Mouse (Mus musculus) megakaryocyte, adult 5-6 weeks (primary cell): ENCODE measurements around the gene Mknk2. TPM values are rescaled to one million over a fixed set of nuclear protein-coding genes. Genes with fewer than 3 reads are reported as not detected.
"Not testable (repeated sequence)": the region's sequence is repeated elsewhere in the genome, so short reads cannot be mapped to it uniquely, and the experiment has no call there.

ENCODE experiments used
- ATAC-seq: 2 replicates; pipeline ENCODE4 v1.8.0; 2016; ENCODE audit warnings: mild to moderate bottlenecking, inconsistent platforms; ENCODE audit not compliant: poor library complexity, severe bottlenecking
- total RNA-seq, 2 experiments: library from RNA; stranded (forward) in 1 of 2; stranded (reverse) in 1 of 2; fragments of 153-499, 151-499 nt in 1 of 2; fragments of 221-1000, 200-1000 nt in 1 of 2; gene quantifications; 2 replicates each; pipeline versions ENCODE4 v1.2.3 to v1.2.4; 2015 to 2017

The Mknk2 gene
- total RNA-seq, 2 experiments from 2014 or later, result 53.5 to 63.3 TPM

DNA sequence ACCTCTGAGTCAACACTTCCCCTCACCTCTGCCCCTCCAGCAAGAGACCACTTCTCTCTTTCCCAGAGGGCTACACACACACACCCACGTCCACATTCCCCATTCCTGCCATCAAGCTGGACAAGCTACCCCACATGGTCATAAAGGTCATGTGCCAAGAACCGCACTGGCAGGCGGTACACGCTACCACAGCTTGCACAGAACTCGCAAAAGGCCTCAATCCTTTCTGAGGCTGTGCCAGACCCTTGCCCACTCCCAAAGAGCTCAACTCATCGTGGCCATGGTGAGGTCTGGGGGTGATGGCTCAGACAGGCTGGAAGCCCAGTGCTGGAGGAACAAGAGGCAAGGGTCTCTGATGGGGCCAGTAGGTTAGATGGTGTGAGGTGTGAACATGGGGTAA lies 23.0 kb downstream of the Mknk2 start:
- ATAC-seq, result no peak

DNA sequence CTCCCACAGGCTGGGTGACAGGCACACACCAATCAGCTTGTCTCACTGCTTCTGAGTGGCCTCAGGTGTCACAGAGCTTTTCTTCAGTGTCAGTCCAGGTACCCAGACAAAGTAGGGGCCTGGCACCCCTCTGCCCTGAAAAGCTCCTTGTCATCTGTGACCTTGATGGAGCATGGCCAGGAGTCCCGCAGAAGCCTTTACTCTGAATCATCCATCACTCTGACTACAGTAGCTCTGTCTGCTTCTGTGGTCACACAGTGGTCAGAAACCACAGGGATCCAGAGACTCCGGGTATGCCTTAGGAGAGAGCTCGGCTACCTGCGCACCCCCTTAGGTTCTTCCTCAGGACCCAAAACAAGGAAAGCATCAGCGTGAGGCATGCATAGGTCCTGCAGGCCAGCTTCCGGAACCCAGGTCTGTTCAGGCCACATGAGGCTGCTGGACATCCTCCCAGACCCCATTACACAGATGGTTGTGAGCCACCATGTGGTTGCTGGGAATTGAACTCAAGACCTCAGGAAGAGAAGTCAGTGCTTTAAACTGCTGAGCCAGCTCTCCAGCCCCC lies 24.7 kb downstream of the Mknk2 start:
- no peak for ATAC-seq

DNA sequence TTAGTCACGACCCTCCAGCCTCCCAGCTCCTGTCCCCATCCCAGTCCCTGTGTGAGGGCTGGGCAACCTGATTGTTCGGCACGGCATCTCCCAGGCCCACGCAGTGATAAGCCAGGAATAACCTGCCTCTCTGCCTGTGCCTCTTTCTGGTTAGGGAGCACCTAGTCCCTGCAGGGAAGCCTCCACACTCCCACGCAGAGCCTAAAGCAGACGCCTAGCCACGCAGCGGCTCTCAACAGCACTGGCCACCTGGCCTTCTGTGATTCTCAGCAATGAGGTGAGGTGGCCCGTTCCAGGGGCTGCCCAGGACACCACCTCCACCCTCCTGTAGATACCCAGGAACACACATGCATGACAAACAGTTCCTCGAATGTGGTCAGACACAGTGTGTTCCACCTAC lies 27.5 kb downstream of the Mknk2 start:
- no peak for ATAC-seq

DNA sequence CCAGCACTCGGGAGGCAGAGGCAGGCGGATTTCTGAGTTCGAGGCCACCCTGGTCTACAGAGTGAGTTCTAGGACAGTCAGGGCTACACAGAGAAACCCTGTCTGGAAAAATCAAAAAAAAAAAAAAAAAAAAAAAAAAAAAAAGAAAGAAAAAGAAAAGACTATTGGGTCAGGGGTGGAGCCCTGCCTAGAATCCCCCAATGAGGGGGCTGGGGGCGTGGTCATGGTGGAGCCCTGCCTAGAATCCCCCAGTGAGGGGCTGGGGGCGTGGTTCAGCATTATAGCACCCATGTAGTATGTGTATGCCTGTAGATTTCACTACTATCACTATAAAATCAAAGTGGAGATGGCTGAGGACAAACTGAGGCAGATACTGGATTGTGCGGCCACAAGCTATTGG lies 28.0 kb downstream of the Mknk2 start:
- ATAC-seq, result not testable (repeated sequence)

DNA sequence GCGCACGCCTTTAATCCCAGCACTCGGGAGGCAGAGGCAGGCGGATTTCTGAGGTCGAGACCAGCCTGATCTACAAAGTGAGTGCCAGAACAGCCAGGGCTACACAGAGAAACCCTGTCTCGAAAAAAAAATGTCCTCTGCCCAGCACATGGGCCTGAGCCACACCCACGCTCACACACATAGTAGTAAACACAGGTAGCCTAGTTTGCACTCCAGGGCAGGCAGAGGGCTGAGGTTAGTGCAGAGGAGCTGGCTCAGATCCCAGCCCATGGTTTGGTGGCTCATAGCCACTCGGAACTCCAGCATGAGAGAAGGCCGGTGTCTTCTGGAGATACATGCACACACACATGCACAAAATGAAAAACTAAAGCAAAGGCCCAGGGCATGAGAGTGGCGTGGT lies 31.0 kb downstream of the Mknk2 start:
- no peak for ATAC-seq

DNA sequence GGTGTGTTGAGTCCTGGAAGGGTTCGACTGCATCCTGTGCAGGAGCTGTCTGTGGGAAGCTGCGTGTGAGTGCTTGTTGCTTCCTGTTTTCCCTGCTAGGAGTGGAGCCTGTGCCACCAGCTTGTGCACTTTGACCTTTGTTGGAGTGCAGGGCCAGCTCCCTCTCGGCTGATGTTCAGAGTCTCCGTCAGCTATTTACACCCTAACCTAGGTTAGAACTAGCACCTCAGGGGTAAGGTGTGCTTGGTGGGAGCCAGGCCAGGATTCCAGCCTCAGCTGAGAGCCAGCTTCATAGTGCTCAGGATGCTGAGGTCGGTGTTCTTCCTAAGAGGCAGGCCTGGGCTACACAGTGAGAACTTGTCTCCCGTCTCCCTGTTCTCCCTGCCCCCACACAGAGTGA lies 42.6 kb downstream of the Mknk2 start:
- no peak for ATAC-seq

DNA sequence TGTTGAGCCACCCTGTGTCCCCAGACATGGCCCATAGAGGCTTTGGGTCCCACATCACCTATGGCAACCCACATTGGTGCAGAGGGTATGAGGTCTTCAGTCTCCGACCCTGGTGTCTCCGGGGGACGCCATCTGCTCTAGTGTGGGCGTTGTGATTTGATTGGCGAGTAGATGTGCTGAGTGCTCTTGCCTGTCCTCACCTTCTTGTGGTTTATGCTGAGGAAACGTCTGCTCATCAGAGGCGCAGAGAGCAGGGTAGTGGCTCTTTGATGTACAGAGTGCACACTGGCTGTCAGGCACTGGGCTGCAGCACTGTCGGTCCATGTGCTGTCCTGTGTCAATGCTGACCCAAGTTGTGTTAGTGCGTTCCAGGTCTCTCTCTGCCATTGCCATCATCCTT lies 49.0 kb downstream of the Mknk2 start:
- peak; percentile 50 for ATAC-seq

DNA sequence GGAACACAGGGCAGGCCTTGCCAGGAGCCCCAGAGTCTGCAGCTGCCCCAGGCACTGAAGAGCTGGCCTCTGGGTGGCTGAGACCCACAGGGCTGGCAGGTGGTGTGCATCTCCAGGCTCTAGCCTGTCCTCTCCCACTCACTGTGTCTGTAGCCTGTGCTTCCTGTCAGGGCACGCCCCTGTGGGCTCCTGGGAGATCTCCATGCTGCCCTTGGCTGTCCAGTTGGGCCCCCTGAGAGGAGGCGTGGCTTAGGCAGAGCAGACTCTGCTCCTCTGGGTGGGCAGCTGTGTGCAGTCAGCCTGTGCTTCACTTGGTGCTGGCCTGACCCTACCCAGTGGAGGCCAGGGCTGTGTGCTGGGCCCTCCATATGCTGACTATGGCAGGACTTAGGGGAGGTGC lies 50.2 kb downstream of the Mknk2 start:
- ATAC-seq, result no peak

DNA sequence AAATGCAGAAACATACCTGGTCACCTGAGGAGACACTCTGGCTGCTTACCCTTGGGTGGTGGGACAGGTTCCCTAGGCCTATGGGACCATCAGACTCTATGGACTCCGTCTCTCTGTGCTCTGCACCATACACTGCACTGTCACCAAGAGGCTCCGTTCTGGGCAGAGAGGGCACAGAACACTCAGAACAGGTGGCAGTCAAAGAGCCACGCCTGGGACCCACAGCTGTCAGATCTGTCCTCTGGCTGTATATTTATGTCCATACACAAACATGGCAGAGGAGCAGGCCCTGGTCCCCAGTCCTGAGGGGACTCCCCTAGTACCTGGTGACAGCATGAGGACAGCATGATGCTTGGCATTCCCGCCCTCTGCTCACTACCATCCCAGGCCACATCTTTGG lies 52.1 kb downstream of the Mknk2 start:
- ATAC-seq, result no peak

DNA sequence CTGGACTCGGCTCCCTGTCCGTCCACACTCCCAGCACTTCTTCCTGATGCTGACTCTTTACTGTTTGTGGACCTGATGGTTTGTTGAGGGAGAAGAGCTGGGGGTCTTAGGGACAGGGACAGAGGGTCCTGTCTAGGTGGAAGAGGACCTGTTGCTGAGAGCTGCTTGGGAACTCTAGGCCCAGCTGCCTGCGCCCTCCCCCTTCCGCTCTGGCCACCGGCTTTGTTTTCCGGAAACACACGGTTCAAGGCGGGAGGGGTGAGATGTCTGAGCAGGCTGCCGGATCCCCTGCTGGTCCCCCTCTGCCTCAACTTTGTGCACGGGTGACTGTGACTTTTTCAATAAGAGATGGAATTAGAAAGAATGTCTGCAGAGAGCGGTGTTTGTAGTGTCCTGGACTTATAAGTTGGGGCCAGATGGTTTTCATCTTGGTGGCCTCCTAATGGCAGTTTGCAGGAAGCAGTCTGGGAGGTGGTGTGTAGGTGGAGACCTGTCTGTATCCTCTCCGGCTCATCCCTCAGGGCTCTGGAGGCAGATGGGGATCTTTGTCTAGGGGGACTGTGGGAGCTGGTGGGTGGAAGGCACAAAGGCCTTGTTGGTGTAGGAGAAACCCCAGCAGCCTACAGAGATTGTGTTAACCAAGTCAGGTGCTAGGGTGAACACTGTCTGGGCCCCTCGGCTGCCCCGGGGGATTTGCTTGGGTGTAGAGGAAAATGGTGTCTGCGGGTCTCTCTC lies 54.3 kb downstream of the Mknk2 start:
- 0 out of 2 replicates have a peak, but pooled peaks have one; percentile 16 for ATAC-seq

DNA sequence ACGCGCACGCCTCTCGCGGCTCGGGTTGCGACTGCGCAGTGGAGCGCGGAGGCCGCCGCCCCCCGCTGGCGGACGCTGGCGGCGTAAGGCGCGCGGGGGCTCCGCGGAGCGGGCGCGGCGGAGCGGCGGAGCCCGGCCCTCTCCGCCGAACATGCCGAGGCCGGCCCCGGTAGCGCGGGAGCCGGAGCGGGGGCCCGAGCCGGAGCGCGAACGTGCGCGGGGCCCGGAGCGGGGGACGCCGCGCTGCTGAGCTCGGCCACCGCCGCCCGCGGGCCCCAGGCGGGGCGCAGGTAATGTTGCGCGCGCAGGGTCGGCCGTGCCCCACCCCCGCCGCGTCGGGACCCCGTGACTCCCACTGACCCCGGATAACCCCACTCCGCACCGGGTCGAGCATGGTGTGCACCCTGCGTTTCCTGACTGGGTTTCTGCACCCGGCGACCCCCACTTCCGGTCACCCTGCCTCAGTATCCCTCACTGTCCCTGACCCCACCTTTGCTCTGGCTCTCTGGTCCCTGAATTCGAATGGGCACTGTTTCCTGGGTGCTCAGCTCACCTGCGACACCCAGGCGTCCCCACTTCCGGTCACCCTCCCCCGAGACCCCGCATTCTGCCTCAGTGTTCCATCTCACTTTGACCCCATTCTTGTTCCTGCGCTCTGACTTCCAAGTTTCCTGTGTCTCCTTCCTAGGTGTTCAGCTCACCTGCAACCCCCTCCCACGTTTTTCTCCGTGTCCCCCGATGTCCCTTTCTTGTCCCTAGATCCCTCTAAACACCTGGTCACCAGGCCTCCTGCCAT lies 55.1 kb downstream of the Mknk2 start, which contains the start of gene Csnk1g2:
Csnk1g2 (plus strand) TSS at position 178 of the 796 bp plus-strand sequence.
- ATAC-seq, result no peak

DNA sequence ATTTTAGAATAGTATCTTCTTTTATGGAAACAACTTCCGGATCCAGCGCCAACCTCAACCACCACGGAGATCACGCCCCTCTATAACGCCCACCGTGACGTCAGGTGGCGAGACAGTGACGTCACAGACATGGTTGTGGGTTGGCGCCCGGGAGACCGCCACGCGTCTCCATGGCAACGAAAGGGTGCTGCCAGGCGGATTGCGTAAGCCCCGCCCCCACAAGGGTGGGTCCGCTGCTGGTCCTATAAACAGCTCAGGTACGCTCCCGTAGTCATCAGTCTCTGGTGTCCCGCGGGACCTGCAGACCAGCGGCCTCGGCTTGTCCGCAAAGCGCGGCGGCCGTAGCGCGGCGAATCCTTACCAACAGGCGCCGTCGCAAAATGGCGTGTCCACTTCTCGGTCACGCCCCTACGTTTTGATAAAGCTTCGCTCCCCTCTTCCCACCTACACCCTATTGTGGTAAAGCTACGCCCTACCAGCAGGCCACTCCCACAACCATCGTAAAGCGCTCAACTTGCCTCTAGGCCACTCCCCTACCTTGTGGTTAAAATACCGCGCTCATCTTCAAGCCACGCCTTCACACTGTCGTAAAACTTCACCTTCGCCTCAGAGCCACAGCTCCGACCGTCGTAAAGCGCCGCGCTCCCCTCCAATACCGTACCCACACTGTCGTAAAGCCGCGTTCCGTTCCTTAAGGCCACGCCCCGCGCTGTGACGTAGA lies 55.8 kb downstream of the Mknk2 start:
- ATAC-seq, result peak; percentile 84

DNA sequence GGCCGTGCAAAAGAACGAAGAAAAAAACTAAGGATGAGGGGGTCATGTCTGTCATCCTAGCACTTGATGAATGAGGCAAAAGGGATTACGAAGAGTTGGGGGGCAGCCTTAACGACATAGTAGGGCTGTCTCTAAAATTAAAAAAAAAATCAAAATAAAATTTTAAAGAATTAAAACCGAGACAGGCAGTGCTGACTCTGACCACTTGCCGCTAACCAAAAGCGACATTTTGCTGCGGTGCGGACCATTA lies 56.3 kb downstream of the Mknk2 start:
- no peak for ATAC-seq

DNA sequence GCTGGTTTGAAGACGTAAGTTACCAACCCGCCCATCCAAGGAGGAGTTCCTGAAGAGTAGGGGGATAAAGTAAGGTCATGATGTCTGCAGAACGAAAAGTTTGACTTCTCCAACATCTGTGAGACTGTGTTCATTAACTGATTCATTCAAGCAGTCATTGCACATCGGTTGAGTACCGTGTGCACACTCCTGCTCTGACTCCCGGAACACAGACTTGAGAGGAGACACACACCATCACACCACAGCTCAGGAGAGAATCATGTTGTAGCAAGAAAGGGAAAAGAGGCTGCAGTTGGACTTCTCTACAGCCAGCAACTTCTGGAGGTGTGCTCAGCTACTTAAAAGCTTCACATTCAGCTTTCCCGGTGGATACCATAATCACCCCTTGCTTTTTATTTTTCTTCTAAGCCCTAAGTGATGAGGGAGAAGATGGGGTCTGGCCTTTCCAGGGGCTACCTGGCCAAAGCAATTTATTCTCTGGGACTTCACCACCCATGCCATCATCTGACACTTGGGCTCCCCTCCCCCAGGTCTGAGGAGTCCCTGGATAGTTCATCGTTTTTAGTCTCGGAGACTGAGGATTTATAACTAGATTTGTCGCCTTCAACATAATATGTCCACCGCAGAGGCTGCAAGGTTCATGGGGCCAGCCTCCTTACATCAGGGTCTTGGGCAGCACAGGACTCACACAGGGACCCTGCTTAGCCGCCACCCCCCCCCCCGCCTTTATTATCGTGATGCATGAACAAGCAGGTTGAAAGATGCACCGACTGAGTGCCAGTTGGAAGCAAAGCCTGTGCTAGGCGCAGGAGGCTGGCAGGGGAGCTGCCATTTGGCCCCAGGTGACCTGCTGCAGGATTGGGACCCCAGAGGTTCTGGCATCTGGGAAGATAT lies 56.9 kb downstream of the Mknk2 start:
- no peak for ATAC-seq

DNA sequence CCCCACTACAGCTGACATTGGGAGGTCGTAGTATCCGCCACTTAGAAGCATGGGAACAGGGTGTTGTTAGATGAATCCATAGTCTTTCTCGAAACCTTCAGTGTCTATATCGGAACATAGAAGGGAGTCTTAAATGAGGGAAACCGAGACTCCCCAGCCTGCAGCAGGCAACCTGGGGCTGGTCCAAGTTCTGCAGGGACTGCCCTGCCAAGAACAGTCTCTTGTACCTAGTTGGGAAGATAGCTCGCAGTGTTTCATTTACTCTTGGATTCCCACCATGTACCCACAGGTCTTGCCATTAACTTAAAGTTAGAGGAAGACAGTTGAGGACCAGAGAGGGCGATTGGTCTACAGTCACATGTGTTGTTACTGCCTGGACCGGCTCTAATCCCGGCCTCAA lies 57.5 kb downstream of the Mknk2 start:
- ATAC-seq, result no peak

DNA sequence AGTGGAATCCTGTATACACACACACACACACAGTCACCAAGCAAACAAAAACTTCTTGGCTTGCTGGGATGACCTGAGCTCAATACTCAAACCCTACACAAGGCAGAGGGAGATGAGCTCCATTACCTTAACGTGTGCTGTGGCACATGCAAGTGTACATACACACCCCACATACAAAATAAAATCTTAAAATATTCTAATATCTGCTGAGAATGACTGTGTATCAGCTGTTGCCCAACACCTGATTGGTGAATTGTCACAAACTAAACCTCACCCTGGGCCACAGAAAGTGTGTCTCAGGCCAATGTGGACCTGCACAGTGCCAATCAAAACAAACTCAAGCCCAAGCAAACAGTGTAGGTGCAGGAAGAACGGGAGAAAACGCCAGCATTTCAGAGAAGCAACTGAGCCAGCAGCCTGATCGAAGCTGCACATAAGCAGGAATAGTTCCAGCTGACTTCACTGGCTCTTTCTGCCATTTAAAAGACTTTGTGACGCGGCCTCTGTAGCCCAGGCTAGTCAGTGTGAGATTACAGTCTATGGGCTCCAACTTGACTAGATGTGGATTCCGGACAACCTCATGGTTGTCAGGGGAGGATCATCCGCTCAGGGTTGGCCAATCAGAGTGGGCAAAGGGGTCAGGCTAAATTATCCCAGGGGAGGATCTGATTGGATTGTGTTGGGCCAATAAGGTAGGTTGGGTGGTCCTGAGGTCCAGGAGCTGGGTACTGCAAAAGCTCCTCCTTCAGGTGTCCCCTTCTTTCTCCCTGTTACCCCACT lies 58.3 kb downstream of the Mknk2 start:
- no peak for ATAC-seq

DNA sequence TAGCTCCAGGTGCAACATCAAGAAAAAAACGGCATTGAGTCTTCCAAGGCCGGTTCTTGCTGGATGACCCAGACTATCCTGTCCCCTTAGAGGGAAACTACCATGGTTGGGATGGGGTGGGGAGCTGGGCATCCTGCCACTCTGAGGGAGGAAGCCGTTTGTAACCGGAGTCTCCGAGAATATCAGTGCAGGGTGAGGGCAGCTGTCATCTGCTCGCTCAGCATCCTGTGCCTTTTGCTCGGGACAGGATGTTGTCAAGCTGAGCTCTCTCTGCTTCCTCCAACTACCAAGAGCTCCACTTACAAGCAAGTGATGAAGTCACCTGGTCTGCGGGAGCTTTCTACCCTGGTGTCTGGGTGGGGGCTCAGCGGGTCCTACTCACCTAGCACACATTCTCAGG lies 59.7 kb downstream of the Mknk2 start:
- no peak for ATAC-seq
